Mouse (Mus musculus): ENCODE results near the gene Zfand5. TPM values are rescaled to one million over a fixed set of nuclear protein-coding genes. Genes with fewer than 3 reads are reported as not detected.
A peak's percentile ranks its signal among the peaks of the same experiment; 100 is the strongest.

Zfand5 gene
- polyA plus RNA-seq, 1 experiment, result 80.6 TPM

GRCm38 (mm10) chr19:21259453-21259852 lies 12.6 kb upstream of the Zfand5 start:
- H3K9me3 ChIP-seq (replicated peaks; ENCODE audit: control insufficient read depth, insufficient read depth, low read length, poor library complexity, severe bottlenecking), result no peaks in the 10 kb centered on the region
- TF ChIP-seq EP300 (IDR thresholded peaks at IDR 0.05; ENCODE audit: insufficient read depth, low read depth, low read length), result no peak
- TF ChIP-seq CTCF (IDR thresholded peaks at IDR 0.05; ENCODE audit: low read depth, low read length), result no peak
- no peak for TF ChIP-seq POLR2A (IDR thresholded peaks at IDR 0.05; ENCODE audit: insufficient read depth, low read length)
- H3K27me3 ChIP-seq (ENCODE audit: control insufficient read depth, insufficient read depth, low read length, poor library complexity, severe bottlenecking), result no peaks in the 10 kb centered on the region
- no peak overlapping the region for H3K9ac ChIP-seq (ENCODE audit: low read depth, poor library complexity, severe bottlenecking)
- no peak overlapping the region for H3K27ac ChIP-seq (ENCODE audit: insufficient read depth, low read length)
- no peaks in the 10 kb centered on the region for H3K4me1 ChIP-seq (ENCODE audit: control insufficient read depth, insufficient read depth, low read length)
- H3K36me3 ChIP-seq (ENCODE audit: control insufficient read depth, insufficient read depth, low read length, poor library complexity, severe bottlenecking), result no peaks in the 10 kb centered on the region
- no peak overlapping the region for H3K4me3 ChIP-seq (ENCODE audit: low read depth, low read length)

GRCm38 (mm10) chr19:21260280-21260679 lies 11.8 kb upstream of the Zfand5 start:
- TF ChIP-seq EP300 (IDR thresholded peaks at IDR 0.05; ENCODE audit: insufficient read depth, low read depth, low read length) (no peak), POLR2A (IDR thresholded peaks at IDR 0.05; ENCODE audit: insufficient read depth, low read length) (no peak), CTCF (IDR thresholded peaks at IDR 0.05; ENCODE audit: low read depth, low read length) (no peak)

DNA sequence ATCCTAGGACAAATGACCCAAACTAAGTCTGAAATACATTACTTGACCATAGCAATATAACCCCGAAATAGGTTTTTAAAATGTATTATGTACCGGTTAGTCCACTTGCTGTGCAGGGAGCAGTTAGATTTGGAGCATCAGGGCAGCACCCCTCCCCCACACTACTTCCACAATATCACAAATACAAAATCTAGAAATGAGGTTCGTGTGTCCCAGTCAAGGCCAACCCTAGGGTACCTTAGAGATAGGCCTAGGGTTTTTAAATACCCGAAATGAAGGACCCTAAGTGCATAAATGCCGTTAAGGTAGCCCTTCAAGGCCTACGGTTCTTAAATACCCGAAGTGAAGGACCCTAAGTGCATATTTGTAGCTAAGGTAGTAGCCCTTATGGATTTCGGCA lies 892 bp upstream of the Zfand5 start:
- H3K4me1 ChIP-seq (ENCODE audit: control insufficient read depth, insufficient read depth, low read length), result no peaks in the 10 kb centered on the region
- peak overlapping the region; percentile 82 for H3K9ac ChIP-seq (ENCODE audit: low read depth, poor library complexity, severe bottlenecking)
- H3K9me3 ChIP-seq (replicated peaks; ENCODE audit: control insufficient read depth, insufficient read depth, low read length, poor library complexity, severe bottlenecking), result no peaks in the 10 kb centered on the region
- H3K27me3 ChIP-seq (ENCODE audit: control insufficient read depth, insufficient read depth, low read length, poor library complexity, severe bottlenecking), result no peaks in the 10 kb centered on the region
- H3K4me3 ChIP-seq (ENCODE audit: low read depth, low read length), result peak overlapping the region; percentile 97
- TF ChIP-seq POLR2A (IDR thresholded peaks at IDR 0.05; ENCODE audit: insufficient read depth, low read length), result no peak
- no peak for TF ChIP-seq EP300 (IDR thresholded peaks at IDR 0.05; ENCODE audit: insufficient read depth, low read depth, low read length)
- TF ChIP-seq CTCF (IDR thresholded peaks at IDR 0.05; ENCODE audit: low read depth, low read length), result no peak
- no peaks in the 10 kb centered on the region for H3K36me3 ChIP-seq (ENCODE audit: control insufficient read depth, insufficient read depth, low read length, poor library complexity, severe bottlenecking)
- peak overlapping the region; percentile 41; the same call in 1 of the 2 replicates for H3K27ac ChIP-seq (ENCODE audit: insufficient read depth, low read length)

More at GRCm38 (mm10) chr19:21260280-21260679, 11.8 kb upstream of the Zfand5 start:
- Histone ChIP-seq H3K36me3 (ENCODE audit: control insufficient read depth, insufficient read depth, low read length, poor library complexity, severe bottlenecking) (no peaks in the 10 kb centered on the region), H3K4me3 (ENCODE audit: low read depth, low read length) (no peak overlapping the region), H3K4me1 (ENCODE audit: control insufficient read depth, insufficient read depth, low read length) (no peaks in the 10 kb centered on the region), H3K27ac (ENCODE audit: insufficient read depth, low read length) (no peak overlapping the region), H3K9ac (ENCODE audit: low read depth, poor library complexity, severe bottlenecking) (no peak overlapping the region), H3K27me3 (ENCODE audit: control insufficient read depth, insufficient read depth, low read length, poor library complexity, severe bottlenecking) (no peaks in the 10 kb centered on the region), H3K9me3 (replicated peaks; ENCODE audit: control insufficient read depth, insufficient read depth, low read length, poor library complexity, severe bottlenecking) (no peaks in the 10 kb centered on the region)

DNA sequence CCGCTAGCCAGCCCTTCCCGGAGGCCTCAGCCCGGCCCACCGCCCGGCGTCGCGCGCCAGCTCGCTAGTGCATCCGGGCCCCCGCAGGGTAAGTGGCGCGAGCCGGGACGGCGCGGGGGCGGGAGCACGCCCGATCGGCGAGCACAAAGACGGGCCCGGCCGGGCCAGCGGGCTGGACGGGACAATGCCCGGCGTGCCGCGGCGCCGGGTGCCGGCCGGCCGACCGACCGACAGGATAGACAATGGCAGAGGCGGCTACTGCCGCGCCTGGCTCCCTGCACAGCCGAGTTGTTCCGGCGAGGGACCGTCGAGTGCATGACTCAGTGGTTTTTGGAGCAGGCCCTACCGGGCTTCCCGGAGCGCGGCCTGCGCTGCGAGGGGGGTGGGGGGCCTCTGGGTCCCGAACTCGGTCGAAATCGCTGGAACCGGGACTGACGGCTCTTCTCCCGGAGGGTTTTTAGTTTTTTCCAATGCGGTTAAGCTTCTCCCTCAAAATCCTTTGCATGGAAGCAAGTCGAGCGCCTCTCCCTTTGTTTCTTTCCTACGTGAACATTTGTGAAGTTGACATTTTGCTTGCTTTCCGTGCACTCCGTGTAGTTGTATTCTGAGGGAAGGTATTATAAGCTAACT lies 692 bp downstream of the Zfand5 start:
- Histone ChIP-seq H3K9ac (ENCODE audit: low read depth, poor library complexity, severe bottlenecking) (peak overlapping the region; percentile 98), H3K4me3 (ENCODE audit: low read depth, low read length) (peak overlapping the region; percentile 99), H3K9me3 (replicated peaks; ENCODE audit: control insufficient read depth, insufficient read depth, low read length, poor library complexity, severe bottlenecking) (no peaks in the 10 kb centered on the region), H3K4me1 (ENCODE audit: control insufficient read depth, insufficient read depth, low read length) (peaks cover 2% of the 10 kb centered on the region), H3K27ac (ENCODE audit: insufficient read depth, low read length) (peak overlapping the region; percentile 90), H3K27me3 (ENCODE audit: control insufficient read depth, insufficient read depth, low read length, poor library complexity, severe bottlenecking) (no peaks in the 10 kb centered on the region), H3K36me3 (ENCODE audit: control insufficient read depth, insufficient read depth, low read length, poor library complexity, severe bottlenecking) (peaks cover 15% of the 10 kb centered on the region)
- TF ChIP-seq POLR2A (IDR thresholded peaks at IDR 0.05; ENCODE audit: insufficient read depth, low read length) (no peak), CTCF (IDR thresholded peaks at IDR 0.05; ENCODE audit: low read depth, low read length) (no peak), EP300 (IDR thresholded peaks at IDR 0.05; ENCODE audit: insufficient read depth, low read depth, low read length) (no peak)

GRCm38 (mm10) chr19:21273440-21273839 lies 1.4 kb downstream of the Zfand5 start:
- Histone ChIP-seq H3K27ac (ENCODE audit: insufficient read depth, low read length) (no peak overlapping the region), H3K9ac (ENCODE audit: low read depth, poor library complexity, severe bottlenecking) (peak overlapping the region; percentile 98), H3K4me3 (ENCODE audit: low read depth, low read length) (peak overlapping the region; percentile 35; the same call in 1 of the 2 replicates), H3K9me3 (replicated peaks; ENCODE audit: control insufficient read depth, insufficient read depth, low read length, poor library complexity, severe bottlenecking) (no peaks in the 10 kb centered on the region), H3K27me3 (ENCODE audit: control insufficient read depth, insufficient read depth, low read length, poor library complexity, severe bottlenecking) (no peaks in the 10 kb centered on the region), H3K4me1 (ENCODE audit: control insufficient read depth, insufficient read depth, low read length) (peaks cover 2% of the 10 kb centered on the region), H3K36me3 (ENCODE audit: control insufficient read depth, insufficient read depth, low read length, poor library complexity, severe bottlenecking) (peaks cover 19% of the 10 kb centered on the region)
- TF ChIP-seq CTCF (IDR thresholded peaks at IDR 0.05; ENCODE audit: low read depth, low read length) (no peak), EP300 (IDR thresholded peaks at IDR 0.05; ENCODE audit: insufficient read depth, low read depth, low read length) (no peak), POLR2A (IDR thresholded peaks at IDR 0.05; ENCODE audit: insufficient read depth, low read length) (no peak)

DNA sequence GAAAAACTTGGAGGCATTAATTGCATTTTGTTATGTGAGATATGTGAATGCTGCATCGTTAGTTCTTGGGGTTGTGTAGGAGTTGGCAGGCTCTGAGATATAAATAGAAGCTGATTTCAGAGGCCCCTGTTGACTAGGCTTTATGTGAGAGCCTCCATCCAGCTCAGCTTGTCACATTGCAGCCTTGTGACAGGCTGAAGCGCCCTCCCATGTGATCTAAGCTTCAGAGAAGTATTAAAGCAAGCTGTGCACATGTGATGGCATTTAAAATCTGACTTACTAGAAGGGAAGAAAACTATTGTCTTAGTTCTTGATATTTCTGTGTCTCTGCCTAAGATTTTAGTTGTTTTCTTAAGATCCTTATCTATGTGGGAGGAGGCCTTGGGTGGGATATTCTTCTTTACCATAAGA lies 2.1 kb downstream of the Zfand5 start:
- Histone ChIP-seq H3K4me1 (ENCODE audit: control insufficient read depth, insufficient read depth, low read length) (peaks cover 2% of the 10 kb centered on the region), H3K36me3 (ENCODE audit: control insufficient read depth, insufficient read depth, low read length, poor library complexity, severe bottlenecking) (peaks cover 22% of the 10 kb centered on the region), H3K27me3 (ENCODE audit: control insufficient read depth, insufficient read depth, low read length, poor library complexity, severe bottlenecking) (no peaks in the 10 kb centered on the region), H3K4me3 (ENCODE audit: low read depth, low read length) (peak overlapping the region; percentile 54), H3K9me3 (replicated peaks; ENCODE audit: control insufficient read depth, insufficient read depth, low read length, poor library complexity, severe bottlenecking) (no peaks in the 10 kb centered on the region), H3K9ac (ENCODE audit: low read depth, poor library complexity, severe bottlenecking) (peak overlapping the region; percentile 98), H3K27ac (ENCODE audit: insufficient read depth, low read length) (no peak overlapping the region)
- no peak for TF ChIP-seq POLR2A (IDR thresholded peaks at IDR 0.05; ENCODE audit: insufficient read depth, low read length)
- no peak for TF ChIP-seq CTCF (IDR thresholded peaks at IDR 0.05; ENCODE audit: low read depth, low read length)
- TF ChIP-seq EP300 (IDR thresholded peaks at IDR 0.05; ENCODE audit: insufficient read depth, low read depth, low read length), result no peak
